Mouse (Mus musculus) skeletal muscle tissue, adult 2 months (tissue): ENCODE results near the gene Pcsk1.

Source experiments
- DNase-seq: peaks from one replicate; pipeline ENCODE4 v3.0.0-alpha.2; 2012; ENCODE audit warnings: low read depth, low spot score

Pcsk1 gene

GRCm38 (mm10) chr13:75089721-75090410, at the start of gene Pcsk1:
Pcsk1 (plus strand) TSS chr13:75089826.
- DNase-seq = no peak

GRCm38 (mm10) chr13:75058818-75059217, 30.8 kb upstream of the Pcsk1 start:
- no peak for DNase-seq

GRCm38 (mm10) chr13:75063947-75064346, 25.7 kb upstream of the Pcsk1 start:
- no peak for DNase-seq

GRCm38 (mm10) chr13:75088597-75088996, 1.0 kb upstream of the Pcsk1 start:
- DNase-seq = no peak

- no peak for DNase-seq
Measured at GRCm38 (mm10) chr13:75090411-75090779, 769 bp downstream of the Pcsk1 start.

- no peak for DNase-seq
Measured at GRCm38 (mm10) chr13:75091071-75091470, 1.4 kb downstream of the Pcsk1 start.

- DNase-seq = no peak
Measured at GRCm38 (mm10) chr13:75095487-75095886, 5.9 kb downstream of the Pcsk1 start.

GRCm38 (mm10) chr13:75113114-75113513, 23.5 kb downstream of the Pcsk1 start:
- DNase-seq = no peak

GRCm38 (mm10) chr13:75114007-75114424, 24.4 kb downstream of the Pcsk1 start:
- DNase-seq = no peak

GRCm38 (mm10) chr13:75114838-75115237, 25.2 kb downstream of the Pcsk1 start:
- no peak for DNase-seq

GRCm38 (mm10) chr13:75135833-75136232, 46.2 kb downstream of the Pcsk1 start:
- DNase-seq = no peak

GRCm38 (mm10) chr13:75160661-75161060, 71.0 kb downstream of the Pcsk1 start:
- no peak for DNase-seq

GRCm38 (mm10) chr13:75163408-75163807, 73.8 kb downstream of the Pcsk1 start:
- DNase-seq = no peak
